Mouse (Mus musculus): Measurements from ENCODE around the gene 4921517D22Rik. TPM values are rescaled to one million over a fixed set of nuclear protein-coding genes. Genes with fewer than 3 reads are reported as not detected.

The 4921517D22Rik gene
- polyA plus RNA-seq, 1 experiment from 2014 or later: not detected

- Histone ChIP-seq H3K36me3 (ENCODE audit: control insufficient read depth, insufficient read depth, low read length) (peaks cover 11% of the 10 kb centered on the region; the same call in 1 of the 2 replicates), H3K27ac (ENCODE audit: low read depth, low read length) (no peak overlapping the region), H3K4me2 (no peak overlapping the region), H3K4me3 (ENCODE audit: low read depth, low read length) (no peak overlapping the region), H3K9me3 (replicated peaks; ENCODE audit: control insufficient read depth, low read length) (no peaks in the 10 kb centered on the region), H3K9ac (ENCODE audit: low read depth, low read length) (no peak overlapping the region), H3K4me1 (ENCODE audit: control insufficient read depth, insufficient read depth, low read length) (peaks cover 22% of the 10 kb centered on the region), H3K27me3 (ENCODE audit: control insufficient read depth, insufficient read depth, low read length) (no peaks in the 10 kb centered on the region)
- 74% methylated on average over 16 of the region's 16 CpGs for WGBS (ENCODE audit: insufficient replicate concordance)
- no peak for ATAC-seq (replicated peaks; ENCODE audit: insufficient number of reproducible peaks, low FRiP score, low TSS enrichment)
Observed at GRCm38 (mm10) chr13:59639368-59640177, 54.3 kb downstream of the 4921517D22Rik start.

DNA sequence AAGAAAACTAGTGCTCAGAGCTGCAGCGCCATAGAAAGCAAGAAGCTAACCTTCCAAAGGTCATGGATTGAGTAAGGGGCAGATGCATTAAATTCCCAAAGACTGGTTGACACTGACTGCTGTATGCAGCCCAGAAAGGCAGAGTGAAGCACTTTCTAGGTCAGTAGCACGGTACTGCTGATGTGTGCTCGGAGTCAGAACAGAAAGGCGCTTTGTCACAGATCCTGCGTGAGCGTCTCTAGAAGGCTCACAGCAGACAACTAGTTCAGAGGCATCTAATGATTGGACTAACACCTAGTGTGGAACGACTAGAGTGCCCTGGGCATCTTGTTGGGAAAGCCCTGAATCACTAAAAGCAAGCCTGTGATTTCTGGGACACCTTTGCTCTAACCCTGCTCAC is 56.1 kb downstream of the 4921517D22Rik start:
- H3K36me3 ChIP-seq (ENCODE audit: control insufficient read depth, insufficient read depth, low read length): peaks cover 28% of the 10 kb centered on the region
- H3K4me2 ChIP-seq: no peak overlapping the region
- ATAC-seq (replicated peaks; ENCODE audit: insufficient number of reproducible peaks, low FRiP score, low TSS enrichment): no peak
- H3K4me1 ChIP-seq (ENCODE audit: control insufficient read depth, insufficient read depth, low read length): peaks cover 22% of the 10 kb centered on the region
- H3K27ac ChIP-seq (ENCODE audit: low read depth, low read length): no peak overlapping the region
- WGBS (ENCODE audit: insufficient replicate concordance): 92% methylated on average over 7 of the region's 7 CpGs
- H3K9me3 ChIP-seq (replicated peaks; ENCODE audit: control insufficient read depth, low read length): no peaks in the 10 kb centered on the region
- H3K9ac ChIP-seq (ENCODE audit: low read depth, low read length): no peak overlapping the region
- no peaks in the 10 kb centered on the region for H3K27me3 ChIP-seq (ENCODE audit: control insufficient read depth, insufficient read depth, low read length)
- no peak overlapping the region for H3K4me3 ChIP-seq (ENCODE audit: low read depth, low read length)

Other genes starting within 250 kb of the 4921517D22Rik start
- 13.7 and 14.7 TPM in 2 replicates for gene Agtpbp1, start 108.9 kb downstream of the 4921517D22Rik start, polyA plus RNA-seq (2014; fragmentation: Nextera tagmentation; extraction: Ambion mirVana)
- gene Naa35, start 108.8 kb downstream of the 4921517D22Rik start, polyA plus RNA-seq (2014; fragmentation: Nextera tagmentation; extraction: Ambion mirVana): 67.0 and 68.4 TPM in 2 replicates
- gene Golm1, start 18.3 kb downstream of the 4921517D22Rik start, polyA plus RNA-seq (2014; fragmentation: Nextera tagmentation; extraction: Ambion mirVana): 64.8 and 68.7 TPM in 2 replicates
- gene Spata31d1a, start 16.2 kb upstream of the 4921517D22Rik start, polyA plus RNA-seq (2014; fragmentation: Nextera tagmentation; extraction: Ambion mirVana): not detected in 2 replicates
- gene Spata31d1b, start 18.2 kb upstream of the 4921517D22Rik start, polyA plus RNA-seq (2014; fragmentation: Nextera tagmentation; extraction: Ambion mirVana): not detected in 2 replicates
- not detected in 2 replicates for gene Spata31d1d, start 37.6 kb upstream of the 4921517D22Rik start, polyA plus RNA-seq (2014; fragmentation: Nextera tagmentation; extraction: Ambion mirVana)
- gene 1700014D04Rik, start 52.6 kb upstream of the 4921517D22Rik start, polyA plus RNA-seq (2014; fragmentation: Nextera tagmentation; extraction: Ambion mirVana): not detected in 2 replicates
- 168 and 171 TPM in 2 replicates for gene Isca1, start 75.7 kb upstream of the 4921517D22Rik start, polyA plus RNA-seq (2014; fragmentation: Nextera tagmentation; extraction: Ambion mirVana)
- not detected in 2 replicates for gene Gm49354, start 88.1 kb upstream of the 4921517D22Rik start, polyA plus RNA-seq (2014; fragmentation: Nextera tagmentation; extraction: Ambion mirVana)
- 40.1 and 45.1 TPM in 2 replicates for gene Tut7, start 129.0 kb upstream of the 4921517D22Rik start, polyA plus RNA-seq (2014; fragmentation: Nextera tagmentation; extraction: Ambion mirVana)